Comparison of ENCODE assay signal across 19 mouse cellular contexts in the genomic region with DNA sequence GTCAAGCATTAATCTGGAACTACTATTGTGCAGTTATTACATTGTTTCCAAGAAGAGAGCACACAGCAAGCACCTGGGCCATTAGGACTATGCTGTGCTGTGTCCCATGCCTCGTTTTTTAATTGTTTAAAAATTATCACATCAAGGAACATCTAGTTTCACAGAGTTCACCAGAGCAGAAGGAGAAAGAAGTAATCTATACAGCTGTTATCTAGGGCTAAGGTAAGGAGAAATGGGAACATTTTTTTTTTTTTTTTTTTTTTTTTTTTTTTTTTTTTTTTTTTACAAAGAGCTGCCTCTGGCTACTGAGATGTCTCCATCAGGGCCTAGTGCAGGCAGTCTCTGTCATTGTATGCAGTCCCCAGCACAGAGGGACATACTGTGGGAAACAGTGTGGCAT.
DNase-seq lines count a peak whose midpoint lies in the region; ATAC-seq and TF ChIP-seq lines count a peak whose summit lies in the region.
"Had no signal": no experiment of that assay in that cellular context is flagged by ENCODE, and none has a peak within 500 bp of the region (broad histone marks: within the 10 kb centered on the region; RNA-seq: fewer than 3 reads in every experiment).

No protein-coding gene starts in this region.

- no peaks in the 10 kb centered on the region; a peak in 1 of 4 replicates for H3K4me1 ChIP-seq in MEL (ENCODE audit: control insufficient read depth in 1 of 2, insufficient read depth in 2 of 2, low read length in 2 of 2)
- H3K4me1 ChIP-seq in forebrain, embryonic 15.5 days = no peaks in the 10 kb centered on the region

- H3K4me2 ChIP-seq in forebrain, embryonic 15.5 days (replicated peaks) = no peak overlapping the region

- no peaks in the 10 kb centered on the region for H3K9me3 ChIP-seq in MEL (replicated peaks; ENCODE audit: insufficient read depth, low read length)
- H3K9me3 ChIP-seq in forebrain, embryonic 15.5 days = no peaks in the 10 kb centered on the region
- H3K9me3 ChIP-seq: G1E had no signal

- H3K27ac ChIP-seq in MEL (ENCODE audit: control insufficient read depth, low read depth, low read length) = no peak overlapping the region
- no peak overlapping the region for H3K27ac ChIP-seq in forebrain, embryonic 15.5 days (replicated peaks)

- 63% methylated on average over 1 of the region's 1 CpGs for WGBS in forebrain, embryonic 15.5 days

- no peak for TF ChIP-seq POLR2A in MEL (IDR thresholded peaks at IDR 0.05; ENCODE audit: control insufficient read depth in 1 of 2, insufficient read depth in 1 of 2, low read depth in 1 of 2, low read length in 2 of 2, poor library complexity in 1 of 2)

- no peak for ATAC-seq in forebrain, embryonic 15.5 days (replicated peaks)
- ATAC-seq: activated CD4-positive, CD25-positive, alpha-beta regulatory T cell, adult 4 months; CD4-positive, CD25-positive, alpha-beta regulatory T cell, adult 4 months; Patski had no signal

- TF ChIP-seq EP300 in MEL (IDR thresholded peaks at IDR 0.05; ENCODE audit: low read depth in 1 of 2, low read length in 2 of 2) = no peak

- no peaks in the 10 kb centered on the region for H3K27me3 ChIP-seq in MEL (ENCODE audit: control insufficient read depth in 1 of 2, insufficient read depth in 2 of 2, low read length in 2 of 2)
- no peaks in the 10 kb centered on the region for H3K27me3 ChIP-seq in forebrain, embryonic 15.5 days
- H3K27me3 ChIP-seq: CH12.LX, Patski had no signal

- no peak for DNase-seq in MEL (ENCODE audit: low read depth, low spot score)
- DNase-seq: adrenal gland, adult 2 months; adrenal gland, adult 8-10 months; adrenal gland, postnatal 10 days; adrenal gland, postnatal 14 days; adrenal gland, postnatal 25 days; adrenal gland, postnatal 36 days; B cell, adult 2 months; cerebellum, adult 11 months; cerebellum, adult 11-12 months; cerebellum, adult 18-20 months; cerebellum, adult 2 months; cerebellum, adult 8-10 months had no signal

- H3K79me2 ChIP-seq in MEL (ENCODE audit: control insufficient read depth, insufficient read depth, low read length, poor library complexity) = no peaks in the 10 kb centered on the region

- H3K9ac ChIP-seq in MEL (ENCODE audit: control insufficient read depth, low read depth, low read length, poor library complexity, severe bottlenecking) = no peak overlapping the region
- H3K9ac ChIP-seq in forebrain, embryonic 15.5 days (replicated peaks) = no peak overlapping the region

- H3K36me3 ChIP-seq in MEL (ENCODE audit: control insufficient read depth in 1 of 2, insufficient read depth in 2 of 2, low read length in 2 of 2) = no peaks in the 10 kb centered on the region
- no peaks in the 10 kb centered on the region for H3K36me3 ChIP-seq in forebrain, embryonic 15.5 days
- H3K36me3 ChIP-seq: G1E had no signal

- no peak for TF ChIP-seq RAD21 in MEL (IDR thresholded peaks at IDR 0.05; ENCODE audit: low read depth, low read length)

- TF ChIP-seq CTCF in MEL (IDR thresholded peaks at IDR 0.05 in 2 of 3, conservative IDR thresholded peaks at IDR 0.05 in 1 of 3; ENCODE audit: control insufficient read depth in 1 of 3, insufficient read depth in 1 of 3, low read depth in 2 of 3, low read length in 3 of 3, poor library complexity in 1 of 3, severe bottlenecking in 1 of 3) = no peak

- no peak overlapping the region for H3K4me3 ChIP-seq in MEL (ENCODE audit: control insufficient read depth in 1 of 2, insufficient read depth in 1 of 2, low read depth in 2 of 2, low read length in 2 of 2)
- H3K4me3 ChIP-seq in forebrain, embryonic 15.5 days = no peak overlapping the region

TF ChIP-seq in MEL, 35 proteins besides CTCF, POLR2A, EP300 and RAD21:
- peak; percentile 95 for TF ChIP-seq ZNF384 (IDR thresholded peaks at IDR 0.05; ENCODE audit: low read depth, low read length)
- no peak for TF ChIP-seq UBTF (IDR thresholded peaks at IDR 0.05; ENCODE audit: borderline replicate concordance, insufficient read depth, low read depth, low read length)
